Mouse (Mus musculus) thymus, adult 2 months (tissue): Measurements from ENCODE around the gene Rhot1.
"Not testable (repeated sequence)": the region's sequence is repeated elsewhere in the genome, so short reads cannot be mapped to it uniquely, and the experiment has no call there.

Experiments used
- CTCF ChIP-seq: fragments of 200-500 bp; IDR thresholded peaks from 2 replicates; pipeline ENCODE4 v1.5.1; 2012; ENCODE audit warnings: mild to moderate bottlenecking, control low read depth, low read length, moderate library complexity, borderline replicate concordance; ENCODE audit not compliant: control insufficient read depth, poor library complexity, insufficient read depth; ENCODE audit errors: extremely low read depth
- POLR2A ChIP-seq: fragments of 200-500 bp; IDR thresholded peaks from 2 replicates; pipeline ENCODE4 v1.6.1; 2012; ENCODE audit warnings: mild to moderate bottlenecking, low read length, control low read depth, moderate library complexity; ENCODE audit not compliant: control insufficient read depth, poor library complexity, insufficient read depth; ENCODE audit errors: extremely low read depth

DNA sequence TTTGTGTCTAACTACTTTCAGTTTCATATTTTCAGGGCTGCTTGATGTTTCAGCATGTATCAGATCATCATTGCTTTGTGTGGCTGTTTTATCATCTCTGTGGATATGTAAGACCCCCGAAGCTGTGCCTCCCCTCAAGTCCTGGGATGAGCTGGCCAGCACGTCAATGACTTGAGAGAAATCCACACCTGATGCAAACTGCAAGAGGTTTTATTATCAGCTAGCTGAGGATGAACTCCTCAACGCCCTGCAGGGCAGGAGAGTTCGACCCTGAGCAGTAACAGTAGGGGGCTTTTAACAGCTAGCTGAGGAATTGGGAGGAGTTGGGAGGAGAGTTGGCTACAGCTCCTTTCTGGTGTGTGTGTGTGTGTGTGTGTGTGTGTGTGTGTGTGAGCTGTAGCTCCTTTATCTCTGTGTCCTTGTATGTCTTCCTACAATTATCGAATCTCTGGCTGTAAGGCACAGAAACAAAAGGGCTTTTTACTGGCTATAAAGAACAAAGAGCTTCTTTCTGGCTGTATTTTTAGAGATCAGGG is 23.3 kb upstream of the Rhot1 start:
- not testable (repeated sequence) for TF ChIP-seq POLR2A, CTCF
